Mouse (Mus musculus) mouse embryonic stem cell (cell line): Measurements from ENCODE around the gene Usp34.
"Not testable (repeated sequence)": the region's sequence is repeated elsewhere in the genome, so short reads cannot be mapped to it uniquely, and the experiment has no call there.

ENCODE experiments used
- in situ Hi-C, 2 experiments: fragments of 300-500 bp; cut with MboI; formaldehyde crosslinking; loops; 1 replicate in 1 of 2; 3 replicates in 1 of 2; pipeline ENCODE4 v1.14.3; 2019 to 2020; ENCODE audit warnings: low sequenced_read_pairs in 2 of 2, low pct_unique_long_range_greater_than_20kb in 1 of 2, mixed read lengths in 1 of 2; ENCODE audit not compliant: unreplicated experiment in 1 of 2

The Usp34 gene

DNA sequence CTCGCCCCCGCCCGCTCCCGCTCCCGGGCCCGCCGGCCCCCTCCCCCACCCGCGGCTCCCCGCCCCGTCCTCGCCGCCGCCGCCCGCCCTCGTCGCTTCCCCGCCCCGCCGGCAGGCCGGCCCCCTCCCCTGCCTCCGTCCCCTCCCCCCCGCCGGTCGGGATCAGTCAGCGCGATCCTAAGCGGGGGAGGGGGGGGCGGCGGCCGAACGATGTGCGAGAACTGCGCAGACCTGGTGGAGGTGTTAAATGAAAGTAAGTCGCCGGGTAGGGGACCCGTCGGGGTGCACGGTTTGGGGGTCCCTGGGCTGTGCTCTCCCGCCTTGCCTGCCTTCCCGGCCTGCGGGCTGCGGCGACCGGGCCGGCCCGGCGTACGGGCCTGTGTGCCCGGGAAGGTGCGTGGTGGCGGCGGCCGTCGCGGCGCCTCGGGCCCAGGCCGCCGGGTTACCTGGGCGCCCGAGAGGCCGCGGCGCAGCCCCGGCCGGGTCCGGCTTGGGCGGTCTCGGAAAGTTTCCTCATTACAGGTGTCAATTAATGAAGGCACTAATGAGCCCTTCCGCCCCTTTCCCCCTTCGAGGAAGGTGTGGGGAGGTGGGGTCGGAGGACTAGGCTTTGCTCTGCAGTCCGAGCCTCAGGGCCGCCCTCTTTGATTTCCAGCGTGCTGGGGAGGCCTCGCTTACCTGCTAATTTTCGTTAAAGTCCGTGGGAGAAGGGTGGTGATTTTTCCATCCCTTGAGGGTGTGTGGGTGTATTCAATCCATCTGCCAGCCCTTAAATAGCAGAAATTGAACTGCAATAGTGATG, at the start of gene Usp34:
TSS of gene Usp34 (plus strand) at position 132 of the 802 bp plus-strand sequence.
- in situ Hi-C loops = no loop called here

DNA sequence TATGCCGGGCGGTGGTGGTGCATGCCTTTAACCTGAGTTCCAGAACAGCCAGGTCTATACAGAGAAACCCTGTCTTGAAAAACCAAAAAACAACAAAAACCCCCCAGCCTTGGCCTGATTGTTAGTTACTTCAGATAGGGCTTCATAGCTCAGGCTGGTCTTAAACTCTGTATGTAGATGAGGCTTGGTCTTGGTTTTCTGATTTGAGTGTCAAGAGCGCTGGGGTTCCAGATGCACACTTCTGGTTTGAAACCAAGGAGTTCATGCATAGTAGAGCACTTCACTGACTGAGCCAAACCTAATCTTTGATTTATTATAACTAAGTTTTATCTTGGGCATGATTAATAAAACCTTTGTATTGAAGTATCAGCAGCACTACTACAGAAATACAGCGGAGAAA, 47.6 kb upstream of the Usp34 start:
- in situ Hi-C loops = no loop called here

DNA sequence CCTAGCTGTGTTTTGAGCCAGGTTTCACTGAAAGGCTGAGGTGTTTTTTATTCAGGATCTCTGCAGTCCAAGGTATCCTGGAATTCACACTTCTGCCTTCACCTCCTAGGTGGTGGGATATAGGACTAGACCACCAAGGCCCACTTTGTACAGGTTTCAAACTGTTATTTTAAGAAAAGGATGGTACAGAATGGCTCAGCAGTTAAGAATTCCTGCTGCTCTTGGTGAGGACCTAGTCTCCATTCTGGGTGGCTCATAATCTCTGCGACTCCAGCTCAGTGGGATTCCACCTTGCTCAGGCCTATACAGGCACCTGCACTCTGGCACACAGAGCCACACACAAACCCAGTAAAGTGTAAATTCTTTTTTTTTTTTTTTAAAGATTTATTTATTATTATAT, 47.2 kb upstream of the Usp34 start:
- in situ Hi-C loops = no loop called here

GRCm38 (mm10) chr11:23260186-23260585, 46.5 kb upstream of the Usp34 start:
- in situ Hi-C loops = no loop called here

DNA sequence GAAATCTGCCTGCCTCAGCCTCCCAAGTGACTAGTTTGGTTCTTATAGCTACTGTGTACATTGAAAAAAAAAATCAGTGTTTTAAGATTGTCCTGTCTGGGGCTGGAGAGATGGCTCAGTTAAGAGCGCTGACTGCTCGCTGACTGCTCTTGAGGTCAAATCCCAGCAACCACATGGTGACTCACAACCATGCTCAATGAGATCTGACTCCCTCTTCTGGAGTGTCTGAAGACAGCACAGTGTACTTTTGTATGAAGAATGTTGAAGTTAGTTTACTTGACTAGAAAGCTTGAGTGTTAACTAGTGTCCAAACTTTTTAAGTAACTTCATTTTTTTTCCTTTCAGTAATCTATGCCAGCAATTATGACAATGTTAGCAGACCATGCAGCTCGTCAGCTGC, 45.2 kb upstream of the Usp34 start:
- in situ Hi-C loops = no loop called here

GRCm38 (mm10) chr11:23264949-23265348, 41.7 kb upstream of the Usp34 start:
- in situ Hi-C loops = loop anchor here (5.0 kb wide), 1 partner anchor 258 kb away; the partner anchor contains the start of gene Fam161a (in 2 of the 2)

GRCm38 (mm10) chr11:23271770-23272724, 34.6 kb upstream of the Usp34 start:
- in situ Hi-C loops = no loop called here

- in situ Hi-C loops = no loop called here
Measured at GRCm38 (mm10) chr11:23275780-23276179, 30.9 kb upstream of the Usp34 start.

DNA sequence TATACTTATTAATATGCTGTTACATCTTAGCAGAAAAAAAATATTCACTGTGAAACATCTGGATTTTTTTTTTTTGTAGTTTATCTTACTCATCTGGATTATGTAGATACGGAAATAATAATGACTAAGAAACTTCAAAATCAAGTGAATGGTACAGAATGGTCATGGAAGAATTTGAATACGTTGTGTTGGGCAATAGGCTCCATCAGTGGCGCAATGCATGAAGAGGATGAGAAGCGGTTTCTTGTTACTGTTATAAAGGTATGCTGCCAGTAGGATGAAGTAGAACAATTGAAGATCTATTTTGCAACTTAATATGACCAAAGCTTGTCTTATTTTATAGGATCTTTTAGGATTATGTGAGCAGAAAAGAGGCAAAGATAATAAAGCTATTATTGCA, 22.2 kb upstream of the Usp34 start:
- in situ Hi-C loops = no loop called here

GRCm38 (mm10) chr11:23288866-23289265, 17.8 kb upstream of the Usp34 start:
- in situ Hi-C loops = loop anchor here in 1 of 2 experiments (5.0 kb wide), 1 partner anchor 287 kb away; no protein-coding TSS in a partner anchor

- in situ Hi-C loops = no loop called here
Measured at GRCm38 (mm10) chr11:23297379-23297778, 9.3 kb upstream of the Usp34 start.

- in situ Hi-C loops = no loop called here
Measured at GRCm38 (mm10) chr11:23298301-23298700, 8.4 kb upstream of the Usp34 start.

GRCm38 (mm10) chr11:23299910-23300309, 6.8 kb upstream of the Usp34 start:
- in situ Hi-C loops = no loop called here

GRCm38 (mm10) chr11:23303126-23303525, 3.6 kb upstream of the Usp34 start:
- in situ Hi-C loops = no loop called here

DNA sequence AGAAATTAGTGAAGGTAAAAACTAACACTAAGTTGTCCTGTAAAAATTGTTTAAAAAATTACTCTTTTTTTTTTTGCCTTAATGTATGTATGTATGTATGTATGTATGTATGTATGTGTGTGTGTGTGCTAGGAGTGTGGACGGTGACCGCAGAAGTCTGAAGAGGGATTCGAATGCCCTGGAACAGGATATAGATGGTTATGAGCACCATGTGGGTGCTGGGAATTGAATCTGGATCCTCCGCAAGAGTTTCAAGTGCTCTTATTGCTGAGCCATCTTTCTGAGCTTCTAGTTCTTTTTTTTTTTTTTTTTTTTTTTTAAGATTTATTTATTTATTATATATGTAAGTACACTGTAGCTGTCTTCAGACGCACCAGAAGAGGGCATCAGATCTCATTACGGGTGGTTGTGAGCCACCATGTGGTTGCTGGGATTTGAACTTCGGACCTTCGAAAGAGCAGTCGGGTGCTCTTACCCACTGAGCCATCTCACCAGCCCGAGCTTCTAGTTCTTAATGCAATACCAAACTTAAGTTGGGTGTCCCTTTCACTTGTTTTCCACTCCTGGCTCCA, 1.5 kb upstream of the Usp34 start:
- in situ Hi-C loops = not testable (repeated sequence)

GRCm38 (mm10) chr11:23305673-23306608, 754 bp upstream of the Usp34 start:
- in situ Hi-C loops = no loop called here

DNA sequence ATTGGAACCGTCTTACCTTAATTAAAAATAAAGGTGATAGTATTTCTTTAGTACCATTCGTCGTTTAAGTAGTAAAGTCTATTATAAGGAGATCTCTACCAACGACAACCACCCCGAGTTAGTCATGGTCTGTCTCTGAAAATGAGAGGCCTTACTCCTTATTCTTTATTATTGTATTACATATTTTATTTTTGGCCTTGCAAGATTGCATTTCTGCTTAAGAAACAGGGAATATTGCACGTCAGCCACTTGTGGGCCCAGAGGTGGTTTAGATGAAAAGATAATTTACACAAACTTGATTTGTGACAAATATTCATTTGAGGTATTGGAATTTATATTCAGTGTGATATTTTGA, 848 bp downstream of the Usp34 start:
- in situ Hi-C loops = no loop called here

GRCm38 (mm10) chr11:23313496-23313895, 6.8 kb downstream of the Usp34 start:
- in situ Hi-C loops = no loop called here
